In the genomic region with DNA sequence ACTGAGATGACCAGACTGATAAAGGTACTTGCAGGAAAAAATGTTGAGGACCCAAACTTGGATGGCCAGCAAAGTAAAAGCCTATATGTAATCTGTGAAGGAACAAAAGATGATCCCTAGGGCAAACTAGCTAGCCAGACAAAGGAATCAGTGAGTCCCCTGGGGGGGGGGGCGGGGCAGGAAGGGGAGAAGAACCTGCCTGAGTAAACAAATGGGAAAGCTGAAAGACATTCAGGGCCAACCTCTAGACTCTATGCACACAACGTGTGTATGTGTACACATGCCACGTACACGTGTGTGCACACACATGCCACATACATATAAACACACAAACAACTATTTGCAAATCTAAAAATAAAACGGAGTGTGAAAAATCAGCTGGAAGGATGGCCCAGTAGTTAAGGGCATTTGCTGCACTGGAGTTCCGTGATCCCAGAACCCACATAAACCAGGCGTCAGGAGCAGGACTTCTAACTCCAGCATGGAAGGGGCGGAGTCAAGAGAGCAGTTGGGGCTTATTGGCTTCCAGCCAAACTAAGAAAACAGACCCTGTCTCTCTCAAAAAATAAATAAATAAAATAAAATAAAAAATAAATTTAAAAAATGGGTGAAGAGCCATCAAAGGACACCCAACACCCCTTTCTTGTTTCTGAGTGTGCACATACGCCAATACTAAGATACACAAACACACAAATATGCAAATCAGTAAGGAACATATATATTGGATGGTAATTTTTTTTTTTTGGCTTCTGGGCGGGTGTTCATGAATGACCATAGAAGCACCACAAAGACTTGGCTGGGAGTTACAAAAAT, we compare ENCODE assay signal across 9 mouse cellular contexts. TPM values are rescaled to one million over a fixed set of nuclear protein-coding genes. Genes with fewer than 3 reads are reported as not detected.
DNase-seq lines count a peak whose midpoint lies in the region; ATAC-seq and TF ChIP-seq lines count a peak whose summit lies in the region.
"Had no signal": no experiment of that assay in that cellular context is flagged by ENCODE, and none has a peak within 500 bp of the region (broad histone marks: within the 10 kb centered on the region; RNA-seq: fewer than 3 reads in every experiment).

No protein-coding gene starts in this region.

- DNase-seq in cerebellum, postnatal 10 days: peak; percentile 34 to 49
- DNase-seq in cerebellum, postnatal 4 days (ENCODE audit: low spot score in 2 of 2): no peak
- peak; percentile 53 for DNase-seq in brain, embryonic 14.5 days (ENCODE audit: low read depth)
- DNase-seq in hindbrain, embryonic 11.5 days (ENCODE audit: low spot score): peak; percentile 47
- no peak for DNase-seq in layer of hippocampus, postnatal 36 days
- no peak for DNase-seq in right cerebral cortex, adult 2 months (ENCODE audit: low spot score in 2 of 2)
- DNase-seq in lung, postnatal 10 days: no peak
- DNase-seq: lung, adult 18-20 months had no signal

- 0 out of 2 replicates have a peak, but pooled peaks have one; percentile 19 for ATAC-seq in hindbrain, embryonic 11.5 days (ENCODE audit: low FRiP score)
- no peak for ATAC-seq in midbrain, embryonic 15.5 days (replicated peaks)

- no peak overlapping the region for H3K9ac ChIP-seq in hindbrain, embryonic 11.5 days (ENCODE audit: low read depth, low read length)
- H3K9ac ChIP-seq in midbrain, embryonic 15.5 days: no peak overlapping the region

- no peak overlapping the region for H3K27ac ChIP-seq in hindbrain, embryonic 11.5 days (ENCODE audit: low read depth, low read length)
- H3K27ac ChIP-seq in midbrain, embryonic 15.5 days: no peak overlapping the region

- TF ChIP-seq POLR2A in brain, embryonic 14.5 days (IDR thresholded peaks at IDR 0.05; ENCODE audit: borderline replicate concordance, extremely low read depth, insufficient read depth, insufficient read length, poor library complexity, severe bottlenecking): no peak

- no peaks in the 10 kb centered on the region for H3K27me3 ChIP-seq in hindbrain, embryonic 11.5 days (ENCODE audit: control insufficient read depth, insufficient read depth, low read length)
- H3K27me3 ChIP-seq in midbrain, embryonic 15.5 days (replicated peaks): no peaks in the 10 kb centered on the region

- 0 out of 2 replicates have a peak overlapping the region, but pooled peaks have one; percentile 1 for H3K4me3 ChIP-seq in hindbrain, embryonic 11.5 days (ENCODE audit: low read depth, low read length)
- H3K4me3 ChIP-seq in midbrain, embryonic 15.5 days: peak overlapping the region; percentile 82; the same call in 1 of the 2 replicates

- H3K4me2 ChIP-seq in hindbrain, embryonic 11.5 days (replicated peaks; ENCODE audit: low read depth, low read length): peak overlapping the region; percentile 16; the same call in 1 of the 2 replicates
- H3K4me2 ChIP-seq in midbrain, embryonic 15.5 days: peak overlapping the region; percentile 55

- H3K4me1 ChIP-seq in hindbrain, embryonic 11.5 days (replicated peaks; ENCODE audit: control insufficient read depth, insufficient read depth, low read length): no peaks in the 10 kb centered on the region
- peaks cover 28% of the 10 kb centered on the region for H3K4me1 ChIP-seq in midbrain, embryonic 15.5 days

- no peak for TF ChIP-seq CTCF in brain, embryonic 14.5 days (IDR thresholded peaks at IDR 0.05; ENCODE audit: borderline replicate concordance, extremely low read depth, insufficient read depth, insufficient read length)

- no peaks in the 10 kb centered on the region for H3K9me3 ChIP-seq in hindbrain, embryonic 11.5 days (ENCODE audit: control insufficient read depth, low read length)
- no peaks in the 10 kb centered on the region for H3K9me3 ChIP-seq in midbrain, embryonic 15.5 days

- no peaks in the 10 kb centered on the region for H3K36me3 ChIP-seq in hindbrain, embryonic 11.5 days (ENCODE audit: control insufficient read depth, insufficient read depth, low read length)
- H3K36me3 ChIP-seq in midbrain, embryonic 15.5 days (replicated peaks): no peaks in the 10 kb centered on the region

- WGBS in hindbrain, embryonic 11.5 days: 41% methylated on average over 10 of the region's 10 CpGs
- 35% methylated on average over 9 of the region's 10 CpGs for WGBS in midbrain, embryonic 15.5 days

RNA-seq across cellular contexts. Expression of a gene that starts 1.7 kb away (rescaled TPM):
- 21.7 and 24.5 TPM in 2 replicates for polyA plus RNA-seq in brain, embryonic 14.5 days (2012; rRNA removed)
- 52.3 and 52.6 TPM in 2 replicates for polyA plus RNA-seq in hindbrain, embryonic 11.5 days (2014; fragmentation: Nextera tagmentation; extraction: Ambion mirVana)
- 31.1 and 33.6 TPM in 2 replicates for polyA plus RNA-seq in midbrain, embryonic 15.5 days (2015; fragmentation: Nextera tagmentation; extraction: Ambion mirVana)
- 10 to 100 TPM; 11.1 to 12.5 TPM for total RNA-seq in layer of hippocampus, postnatal 36 days (2021)

RNA-seq across cellular contexts. Expression of a gene that starts 36.0 kb away (rescaled TPM):
- 96.9 and 98.3 TPM in 2 replicates for polyA plus RNA-seq in brain, embryonic 14.5 days (2012; rRNA removed)
- 107 and 116 TPM in 2 replicates for polyA plus RNA-seq in hindbrain, embryonic 11.5 days (2014; fragmentation: Nextera tagmentation; extraction: Ambion mirVana)
- 81.5 and 95.9 TPM in 2 replicates for polyA plus RNA-seq in midbrain, embryonic 15.5 days (2015; fragmentation: Nextera tagmentation; extraction: Ambion mirVana)
- total RNA-seq in layer of hippocampus, postnatal 36 days (2021): 100 to 1,000 TPM; 105 to 110 TPM

Comparison
In these comparisons a context has a peak if more than half of its experiments do, and no peak if none do; other contexts are left out.
1. DNase-seq: peak in cerebellum, postnatal 10 days (2 of 2), brain, embryonic 14.5 days (single experiment) and hindbrain, embryonic 11.5 days (single experiment); none in cerebellum, postnatal 4 days (0 of 2), layer of hippocampus, postnatal 36 days (0 of 2), right cerebral cortex, adult 2 months (0 of 2) and lung, postnatal 10 days (single experiment).